Mouse (Mus musculus): ENCODE measurements at regions not wholly inside any gene's neighbourhood (a gene's known extent, or its start where the extent isn't known, plus 50 kb on each side); places are given as distances from the start of the nearest gene placed in this dataset.

GRCm38 (mm10) chr11:41852813-41853212 lies 147.8 kb downstream of the Gabrg2 start:
- Histone ChIP-seq H3K4me3 (replicated peaks; ENCODE audit: insufficient read depth, low read depth, low read length) (no peak overlapping the region), H3K27me3 (ENCODE audit: control insufficient read depth, insufficient read depth, low read length) (no peaks in the 10 kb centered on the region), H3K4me1 (ENCODE audit: control insufficient read depth, insufficient read depth, low read length) (no peaks in the 10 kb centered on the region), H3K27ac (ENCODE audit: insufficient read depth, low read length) (no peak overlapping the region)
- TF ChIP-seq POLR2A (IDR thresholded peaks at IDR 0.05; ENCODE audit: borderline replicate concordance, insufficient read depth, low read length) (no peak), CTCF (IDR thresholded peaks at IDR 0.05; ENCODE audit: borderline replicate concordance, insufficient read depth, low read depth, low read length) (no peak)
- DNase-seq, result no peak

DNA sequence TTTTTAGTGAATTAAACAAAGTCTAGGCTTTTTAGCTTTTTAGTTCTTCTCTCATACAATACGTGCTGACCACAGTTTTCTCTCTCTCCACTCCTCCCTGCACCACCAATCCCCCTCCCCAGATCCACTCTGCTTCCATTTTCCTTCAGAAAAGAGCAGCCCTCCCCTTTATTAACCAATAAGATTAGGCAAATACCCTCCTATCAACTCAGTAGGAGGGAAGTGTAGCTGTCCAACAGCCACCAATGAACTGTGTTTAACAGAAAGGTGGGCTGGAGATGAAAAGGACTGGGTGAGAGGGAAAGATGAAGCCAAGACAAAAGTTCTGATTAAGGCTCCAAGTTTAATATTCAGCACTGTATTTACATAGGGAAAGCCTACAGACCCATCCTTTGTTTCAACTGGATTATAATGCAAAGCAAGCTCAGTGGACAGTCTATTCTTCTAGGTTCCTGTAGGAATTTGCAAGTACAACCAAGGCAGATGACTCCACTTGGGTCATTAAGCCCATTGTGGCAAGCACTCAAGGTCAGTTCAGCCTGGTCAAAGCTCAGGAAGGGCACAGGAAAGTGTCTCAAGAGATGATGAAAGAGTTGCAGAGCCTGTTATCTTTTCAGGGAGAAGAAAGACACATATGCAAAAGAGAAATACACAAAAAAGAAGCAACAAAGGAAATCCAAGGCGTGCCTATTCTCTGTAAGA lies 174.5 kb downstream of the Gabrg2 start:
- no peak overlapping the region for H3K4me3 ChIP-seq (replicated peaks; ENCODE audit: insufficient read depth, low read depth, low read length)
- WGBS, result 56% methylated on average over 2 of the region's 2 CpGs
- TF ChIP-seq CTCF (IDR thresholded peaks at IDR 0.05; ENCODE audit: borderline replicate concordance, insufficient read depth, low read depth, low read length), result no peak
- no peak for TF ChIP-seq POLR2A (IDR thresholded peaks at IDR 0.05; ENCODE audit: borderline replicate concordance, insufficient read depth, low read length)
- no peaks in the 10 kb centered on the region for H3K4me1 ChIP-seq (ENCODE audit: control insufficient read depth, insufficient read depth, low read length)
- H3K27ac ChIP-seq (ENCODE audit: insufficient read depth, low read length), result no peak overlapping the region
- H3K27me3 ChIP-seq (ENCODE audit: control insufficient read depth, insufficient read depth, low read length), result no peaks in the 10 kb centered on the region
- no peak for DNase-seq

- WGBS, result 44% methylated on average over 2 of the region's 2 CpGs
Measured at GRCm38 (mm10) chr11:41818014-41818413, 182.6 kb downstream of the Gabrg2 start.

DNA sequence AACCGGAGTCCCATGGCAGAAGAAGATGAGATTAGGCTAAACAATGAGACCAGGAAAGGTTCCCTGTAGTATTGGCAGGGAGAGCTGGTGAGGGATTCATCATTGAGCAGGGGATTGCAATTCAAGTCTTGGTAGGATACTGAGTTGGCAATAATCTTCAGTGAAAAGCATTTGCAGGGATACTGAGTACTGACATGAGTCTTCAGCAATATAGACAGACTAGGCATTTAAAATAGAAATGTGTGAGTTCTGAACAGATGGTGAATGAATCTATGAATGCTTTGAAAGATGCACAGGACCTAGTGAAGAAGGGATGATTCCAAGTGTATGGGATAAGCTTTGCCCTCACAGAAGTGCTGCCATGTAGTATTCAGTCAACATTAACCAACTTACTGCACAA lies 187.7 kb downstream of the Gabrg2 start:
- no peak overlapping the region for H3K4me3 ChIP-seq (replicated peaks; ENCODE audit: insufficient read depth, low read depth, low read length)
- no peaks in the 10 kb centered on the region for H3K4me1 ChIP-seq (ENCODE audit: control insufficient read depth, insufficient read depth, low read length)
- DNase-seq, result no peak
- H3K27me3 ChIP-seq (ENCODE audit: control insufficient read depth, insufficient read depth, low read length), result no peaks in the 10 kb centered on the region
- WGBS, result 82% methylated on average over 1 of the region's 1 CpGs
- no peak overlapping the region for H3K27ac ChIP-seq (ENCODE audit: insufficient read depth, low read length)
- TF ChIP-seq POLR2A (IDR thresholded peaks at IDR 0.05; ENCODE audit: borderline replicate concordance, insufficient read depth, low read length), result no peak
- TF ChIP-seq CTCF (IDR thresholded peaks at IDR 0.05; ENCODE audit: borderline replicate concordance, insufficient read depth, low read depth, low read length), result no peak

More at GRCm38 (mm10) chr11:41818014-41818413, 182.6 kb downstream of the Gabrg2 start:
- DNase-seq, result peak in 1 of 2 experiments; percentile 57
- H3K27me3 ChIP-seq (ENCODE audit: control insufficient read depth, insufficient read depth, low read length), result no peaks in the 10 kb centered on the region
- no peak overlapping the region for H3K4me3 ChIP-seq (replicated peaks; ENCODE audit: insufficient read depth, low read depth, low read length)
- H3K4me1 ChIP-seq (ENCODE audit: control insufficient read depth, insufficient read depth, low read length), result no peaks in the 10 kb centered on the region
- H3K27ac ChIP-seq (ENCODE audit: insufficient read depth, low read length), result no peak overlapping the region
- TF ChIP-seq POLR2A (IDR thresholded peaks at IDR 0.05; ENCODE audit: borderline replicate concordance, insufficient read depth, low read length) (no peak), CTCF (IDR thresholded peaks at IDR 0.05; ENCODE audit: borderline replicate concordance, insufficient read depth, low read depth, low read length) (no peak)

DNA sequence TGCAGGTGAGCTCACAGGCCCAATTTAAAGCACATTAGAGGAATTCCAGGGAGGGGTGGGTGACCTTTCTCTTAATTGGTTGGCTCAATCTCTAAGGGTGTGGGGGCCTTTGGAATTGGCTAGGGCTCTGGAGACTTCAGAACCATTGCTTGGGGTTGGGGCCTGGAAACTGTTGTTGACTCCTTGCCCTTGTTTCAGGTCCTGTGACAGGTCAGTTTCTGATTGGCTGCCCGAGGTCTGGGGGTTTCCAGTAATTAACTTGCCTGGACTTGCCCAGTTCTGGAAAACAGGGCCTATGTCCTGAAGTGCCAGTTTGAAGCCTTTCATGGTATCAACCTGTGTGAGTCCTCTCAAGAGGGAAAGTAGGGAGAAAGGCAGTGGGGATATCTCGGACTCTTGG lies 191.8 kb downstream of the Gabrg2 start:
- 93% methylated on average over 2 of the region's 2 CpGs for WGBS
- H3K4me3 ChIP-seq (replicated peaks; ENCODE audit: insufficient read depth, low read depth, low read length), result no peak overlapping the region
- H3K27ac ChIP-seq (ENCODE audit: insufficient read depth, low read length), result no peak overlapping the region
- no peak for DNase-seq
- TF ChIP-seq CTCF (IDR thresholded peaks at IDR 0.05; ENCODE audit: borderline replicate concordance, insufficient read depth, low read depth, low read length) (no peak), POLR2A (IDR thresholded peaks at IDR 0.05; ENCODE audit: borderline replicate concordance, insufficient read depth, low read length) (no peak)
- H3K27me3 ChIP-seq (ENCODE audit: control insufficient read depth, insufficient read depth, low read length), result no peaks in the 10 kb centered on the region
- no peaks in the 10 kb centered on the region for H3K4me1 ChIP-seq (ENCODE audit: control insufficient read depth, insufficient read depth, low read length)

GRCm38 (mm10) chr11:41792206-41792605 lies 208.5 kb downstream of the Gabrg2 start:
- no peak for TF ChIP-seq POLR2A (IDR thresholded peaks at IDR 0.05; ENCODE audit: borderline replicate concordance, insufficient read depth, low read length)
- no peak for TF ChIP-seq CTCF (IDR thresholded peaks at IDR 0.05; ENCODE audit: borderline replicate concordance, insufficient read depth, low read depth, low read length)
- Histone ChIP-seq H3K4me1 (ENCODE audit: control insufficient read depth, insufficient read depth, low read length) (no peaks in the 10 kb centered on the region), H3K27me3 (ENCODE audit: control insufficient read depth, insufficient read depth, low read length) (no peaks in the 10 kb centered on the region), H3K4me3 (replicated peaks; ENCODE audit: insufficient read depth, low read depth, low read length) (no peak overlapping the region), H3K27ac (ENCODE audit: insufficient read depth, low read length) (no peak overlapping the region)
- peak in 1 of 2 experiments; percentile 2 for DNase-seq
- WGBS, result 60% methylated on average over 3 of the region's 3 CpGs
